Mouse (Mus musculus): ENCODE measurements at regions not wholly inside any gene's neighbourhood (a gene's known extent, or its start where the extent isn't known, plus 50 kb on each side); places are given as distances from the start of the nearest gene placed in this dataset.

GRCm38 (mm10) chr1:111355435-111355834, 378.1 kb upstream of the Cdh19 start:
- Histone ChIP-seq H3K9ac (replicated peaks) (no peak overlapping the region), H3K36me3 (no peaks in the 10 kb centered on the region), H3K9me3 (replicated peaks) (no peaks in the 10 kb centered on the region), H3K27ac (replicated peaks) (no peak overlapping the region), H3K27me3 (replicated peaks) (no peaks in the 10 kb centered on the region), H3K4me1 (no peaks in the 10 kb centered on the region), H3K4me2 (no peak overlapping the region), H3K4me3 (replicated peaks) (no peak overlapping the region)
- ATAC-seq (ENCODE audit: low FRiP score) = no peak; the same call in 1 of the 2 replicates
- 58% methylated on average over 1 of the region's 1 CpGs for WGBS

GRCm38 (mm10) chr1:111337927-111338326, 360.5 kb upstream of the Cdh19 start:
- Histone ChIP-seq H3K9me3 (replicated peaks) (no peaks in the 10 kb centered on the region), H3K4me2 (no peak overlapping the region), H3K27me3 (replicated peaks) (no peaks in the 10 kb centered on the region), H3K27ac (replicated peaks) (no peak overlapping the region), H3K36me3 (no peaks in the 10 kb centered on the region), H3K4me3 (replicated peaks) (no peak overlapping the region), H3K9ac (replicated peaks) (no peak overlapping the region), H3K4me1 (no peaks in the 10 kb centered on the region)
- 70% methylated on average over 2 of the region's 2 CpGs for WGBS
- no peak for ATAC-seq (ENCODE audit: low FRiP score)

GRCm38 (mm10) chr1:111302268-111302667, 324.9 kb upstream of the Cdh19 start:
- Histone ChIP-seq H3K9ac (replicated peaks) (no peak overlapping the region), H3K27me3 (replicated peaks) (no peaks in the 10 kb centered on the region), H3K27ac (replicated peaks) (no peak overlapping the region), H3K9me3 (replicated peaks) (no peaks in the 10 kb centered on the region), H3K4me2 (no peak overlapping the region), H3K4me1 (no peaks in the 10 kb centered on the region), H3K36me3 (no peaks in the 10 kb centered on the region), H3K4me3 (replicated peaks) (no peak overlapping the region)
- ATAC-seq (ENCODE audit: low FRiP score) = no peak
- 94% methylated on average over 11 of the region's 11 CpGs for WGBS

- Histone ChIP-seq H3K36me3 (no peaks in the 10 kb centered on the region), H3K4me3 (replicated peaks) (no peak overlapping the region), H3K4me1 (no peaks in the 10 kb centered on the region), H3K4me2 (no peak overlapping the region), H3K9ac (replicated peaks) (no peak overlapping the region), H3K27me3 (replicated peaks) (no peaks in the 10 kb centered on the region), H3K27ac (replicated peaks) (no peak overlapping the region), H3K9me3 (replicated peaks) (no peaks in the 10 kb centered on the region)
- WGBS = 65% methylated on average over 4 of the region's 4 CpGs
- ATAC-seq (ENCODE audit: low FRiP score) = no peak
These were observed 309.0 kb upstream of the Cdh19 start for GRCm38 (mm10) chr1:111286385-111286784.

- H3K4me1 ChIP-seq = no peaks in the 10 kb centered on the region
- H3K4me2 ChIP-seq = no peak overlapping the region
- no peak overlapping the region for H3K27ac ChIP-seq (replicated peaks)
- no peak overlapping the region for H3K9ac ChIP-seq (replicated peaks)
- 69% methylated on average over 3 of the region's 3 CpGs for WGBS
- H3K9me3 ChIP-seq (replicated peaks) = no peaks in the 10 kb centered on the region
- no peak for ATAC-seq (ENCODE audit: low FRiP score)
- no peaks in the 10 kb centered on the region for H3K27me3 ChIP-seq (replicated peaks)
- no peaks in the 10 kb centered on the region for H3K36me3 ChIP-seq
- no peak overlapping the region for H3K4me3 ChIP-seq (replicated peaks)
These were observed 308.5 kb upstream of the Cdh19 start for GRCm38 (mm10) chr1:111285916-111286315.

DNA sequence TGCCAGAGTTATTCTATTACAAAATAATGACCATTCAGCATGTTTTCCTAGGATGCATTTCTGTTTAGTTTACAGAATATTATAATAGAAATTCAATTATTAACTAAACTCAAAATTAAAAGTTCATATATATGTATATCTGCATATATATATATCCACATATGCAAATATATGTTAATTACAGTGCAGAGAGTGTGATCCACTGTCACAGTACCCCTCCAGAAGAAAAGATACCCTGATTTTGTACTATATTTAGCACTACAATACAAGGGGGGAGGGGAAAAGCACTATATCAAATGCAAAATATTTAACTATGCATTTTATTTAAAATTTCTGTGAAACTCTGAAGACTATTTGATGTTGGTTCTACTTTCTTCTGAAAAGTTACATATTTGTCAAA, 265.4 kb upstream of the Cdh19 start:
- ATAC-seq (ENCODE audit: low FRiP score) = no peak
- H3K4me1 ChIP-seq = no peaks in the 10 kb centered on the region
- H3K36me3 ChIP-seq = no peaks in the 10 kb centered on the region

GRCm38 (mm10) chr1:111242344-111242743, 265.0 kb upstream of the Cdh19 start:
- WGBS = 40% methylated on average over 1 of the region's 1 CpGs
- H3K9me3 ChIP-seq (replicated peaks) = no peaks in the 10 kb centered on the region
- ATAC-seq (ENCODE audit: low FRiP score) = peak; percentile 77; the same call in 1 of the 2 replicates
- no peak overlapping the region for H3K4me3 ChIP-seq (replicated peaks)
- no peaks in the 10 kb centered on the region for H3K27me3 ChIP-seq (replicated peaks)
- no peak overlapping the region for H3K27ac ChIP-seq (replicated peaks)
- no peak overlapping the region for H3K4me2 ChIP-seq
- H3K36me3 ChIP-seq = no peaks in the 10 kb centered on the region
- H3K9ac ChIP-seq (replicated peaks) = no peak overlapping the region
- no peaks in the 10 kb centered on the region for H3K4me1 ChIP-seq

More for the DNA sequence above, 265.4 kb upstream of the Cdh19 start:
- H3K4me3 ChIP-seq (replicated peaks) = no peak overlapping the region
- H3K27ac ChIP-seq (replicated peaks) = no peak overlapping the region
- no peaks in the 10 kb centered on the region for H3K27me3 ChIP-seq (replicated peaks)
- H3K9me3 ChIP-seq (replicated peaks) = no peaks in the 10 kb centered on the region
- H3K9ac ChIP-seq (replicated peaks) = no peak overlapping the region
- no peak overlapping the region for H3K4me2 ChIP-seq

Data from neural tube, embryonic 15.5 days (tissue).